ENCODE assay signal across 9 mouse cellular contexts in the genomic region with DNA sequence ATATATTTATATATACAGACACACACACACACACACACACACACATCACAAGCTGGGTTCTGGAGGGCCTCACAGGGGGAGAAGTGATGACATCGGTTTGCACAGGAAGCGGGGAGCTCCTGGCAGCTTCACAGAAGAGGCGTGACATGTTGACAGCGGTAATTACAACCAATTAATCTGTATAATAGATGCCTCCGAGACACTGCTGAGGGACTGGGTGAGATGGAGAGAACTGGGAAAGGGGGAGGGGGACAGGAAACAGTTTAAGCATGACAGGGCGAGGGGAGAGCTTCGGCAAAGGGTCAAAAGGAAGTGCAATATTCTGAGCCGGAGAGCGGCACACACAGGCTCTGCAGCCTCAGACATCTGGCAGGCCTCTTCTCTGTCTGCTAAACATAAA.
DNase-seq lines count a peak whose midpoint lies in the region; ATAC-seq and TF ChIP-seq lines count a peak whose summit lies in the region.
"Had no signal": no experiment of that assay in that cellular context is flagged by ENCODE, and none has a peak within 500 bp of the region (broad histone marks: within the 10 kb centered on the region; RNA-seq: fewer than 3 reads in every experiment).

No protein-coding gene starts in this region.

- H3K27ac ChIP-seq in heart, postnatal 0 days (ENCODE audit: low read depth) = peak overlapping the region; percentile 63

- no peaks in the 10 kb centered on the region for H3K9me3 ChIP-seq in heart, postnatal 0 days (replicated peaks; ENCODE audit: control insufficient read depth, low read length)

- no peak for TF ChIP-seq EP300 in heart, postnatal 0 days (IDR thresholded peaks at IDR 0.05; ENCODE audit: low read depth)

- peak overlapping the region; percentile 26 for H3K4me2 ChIP-seq in heart, postnatal 0 days (ENCODE audit: low read depth, low read length)

- DNase-seq in heart, postnatal 0 days (ENCODE audit: low spot score) = peak; percentile 70
- peak; percentile 86 for DNase-seq in kidney, postnatal 10 days
- DNase-seq in thymus, adult 18-20 months = peak; percentile 27 to 53
- no peak for DNase-seq in frontal cortex, postnatal 14 days (ENCODE audit: low spot score in 2 of 2)
- DNase-seq in frontal cortex, postnatal 25 days (ENCODE audit: low spot score in 2 of 2) = no peak

- peak overlapping the region; percentile 18; the same call in 1 of the 2 replicates for H3K4me3 ChIP-seq in heart, postnatal 0 days (ENCODE audit: low read depth, low read length)
- H3K4me3 ChIP-seq: myocyte had no signal

- TF ChIP-seq CTCF in heart, postnatal 0 days (IDR thresholded peaks at IDR 0.05; ENCODE audit: low read depth) = no peak

- H3K27me3 ChIP-seq in heart, postnatal 0 days (ENCODE audit: control insufficient read depth, insufficient read depth, low read length) = no peaks in the 10 kb centered on the region

- H3K36me3 ChIP-seq in heart, postnatal 0 days (replicated peaks; ENCODE audit: control insufficient read depth, insufficient read depth, low read length) = no peaks in the 10 kb centered on the region

- peaks cover 16% of the 10 kb centered on the region for H3K4me1 ChIP-seq in heart, postnatal 0 days (ENCODE audit: control insufficient read depth, insufficient read depth)

- peak; percentile 99 for ATAC-seq in CD4-positive, CD25-positive, alpha-beta regulatory T cell, adult 4 months
- peak; percentile 88 for ATAC-seq in common myeloid progenitor, adult 5-6 weeks (replicated peaks; ENCODE audit: low read depth, poor library complexity, severe bottlenecking)
- peak; percentile 58 for ATAC-seq in heart, postnatal 0 days (ENCODE audit: insufficient read depth, low read depth)
- ATAC-seq in megakaryocyte-erythroid progenitor cell, adult 5-6 weeks (replicated peaks; ENCODE audit: low FRiP score, low TSS enrichment, poor library complexity, severe bottlenecking) = peak; percentile 77

- WGBS in heart, postnatal 0 days = 7% methylated on average over 9 of the region's 9 CpGs

- 0 out of 2 replicates have a peak overlapping the region, but pooled peaks have one; percentile 15 for H3K9ac ChIP-seq in heart, postnatal 0 days (replicated peaks; ENCODE audit: low read depth, low read length)

Comparison
In these comparisons a context has a peak if more than half of its experiments do, and no peak if none do; other contexts are left out.
1. DNase-seq: peak in heart, postnatal 0 days (single experiment), kidney, postnatal 10 days (single experiment) and thymus, adult 18-20 months (2 of 2); none in frontal cortex, postnatal 14 days (0 of 2) and frontal cortex, postnatal 25 days (0 of 2).
2. Peak in every context shown above with its lines, with median percentiles within 50 percentile points of each other: ATAC-seq.